Mouse (Mus musculus) neural tube, embryonic 13.5 days (tissue): ENCODE measurements around the gene Dtx3. TPM values are rescaled to one million over a fixed set of nuclear protein-coding genes. Genes with fewer than 3 reads are reported as not detected.

Source experiments
- ATAC-seq: fragments of 200-750 bp; cut with Nextera tagmentation; 2 replicates; pipeline ENCODE4 v1.8.0; 2017; ENCODE audit warnings: low read depth, mild to moderate bottlenecking, moderate TSS enrichment, moderate library complexity
- H3K27ac ChIP-seq: fragments of 300-500 bp; sonication (generic); replicated peaks from 2 replicates; pipeline ENCODE4 v1.5.1; 2015; ENCODE audit warnings: moderate library complexity, mild to moderate bottlenecking, inconsistent platforms
- H3K27me3 ChIP-seq: fragments of 300-500 bp; sonication (generic); 2 replicates; pipeline ENCODE4 v1.6.1; 2015; ENCODE audit warnings: mild to moderate bottlenecking, inconsistent platforms
- H3K36me3 ChIP-seq: fragments of 300-500 bp; sonication (generic); 2 replicates; pipeline ENCODE4 v1.6.1; 2015; ENCODE audit warnings: mild to moderate bottlenecking, inconsistent platforms
- H3K4me1 ChIP-seq: fragments of 300-500 bp; sonication (generic); replicated peaks from 2 replicates; pipeline ENCODE4 v1.6.1; 2015; ENCODE audit warnings: inconsistent platforms
- H3K4me2 ChIP-seq: fragments of 300-500 bp; sonication (generic); 2 replicates; pipeline ENCODE4 v1.6.1; 2015; ENCODE audit warnings: inconsistent platforms, mild to moderate bottlenecking, moderate library complexity
- H3K4me3 ChIP-seq: fragments of 300-500 bp; sonication (generic); 2 replicates; pipeline ENCODE4 v1.5.1; 2015; ENCODE audit warnings: mild to moderate bottlenecking, inconsistent platforms
- H3K9ac ChIP-seq: fragments of 300-500 bp; sonication (generic); 2 replicates; pipeline ENCODE4 v1.6.1; 2015; ENCODE audit warnings: moderate library complexity, mild to moderate bottlenecking, inconsistent platforms
- H3K9me3 ChIP-seq: fragments of 300-500 bp; sonication (generic); 2 replicates; pipeline ENCODE4 v1.6.1; 2016; ENCODE audit warnings: inconsistent platforms
- WGBS: fragments of 180-500 bp; shearing (Covaris S2); methylation state at CpG from one replicate; pipeline ENCODE4 v1.1.7; 2015; 5-methylcytosine and 5-hydroxymethylcytosine counted together
- polyA plus RNA-seq: library from polyadenylated mRNA; unstranded; fragments of >200 nt; fragmentation: Nextera tagmentation; extraction: Ambion mirVana; gene quantifications from 2 replicates; pipeline ENCODE4 v1.2.1, GENCODE M21; 2015

Gene Dtx3
- polyA plus RNA-seq, 1 experiment from 2014 or later: 221 TPM

- Histone ChIP-seq H3K27me3 (peaks cover 3% of the 10 kb centered on the region; the same call in 1 of the 2 replicates), H3K27ac (peak overlapping the region; percentile 86), H3K4me3 (peak overlapping the region; percentile 63; the same call in 1 of the 2 replicates), H3K9ac (peak overlapping the region; percentile 88), H3K36me3 (peaks cover 39% of the 10 kb centered on the region), H3K4me2 (peak overlapping the region; percentile 85), H3K4me1 (peaks cover 69% of the 10 kb centered on the region), H3K9me3 (no peaks in the 10 kb centered on the region)
- ATAC-seq: no peak
- WGBS: 37% methylated on average over 14 of the region's 14 CpGs
Observed at GRCm38 (mm10) chr10:127190398-127191190, 4.9 kb downstream of the Dtx3 start.

- ATAC-seq: 0 out of 2 replicates have a peak, but pooled peaks have one; percentile 12
- H3K27me3 ChIP-seq: peaks cover 3% of the 10 kb centered on the region
- peaks cover 45% of the 10 kb centered on the region for H3K36me3 ChIP-seq
- peak within 1 kb of the TSS; percentile 63 for H3K4me3 ChIP-seq
- no peaks in the 10 kb centered on the region for H3K9me3 ChIP-seq
- H3K9ac ChIP-seq: peak within 1 kb of the TSS; percentile 88
- H3K4me1 ChIP-seq: peaks cover 69% of the 10 kb centered on the region
- WGBS: 2% methylated on average over 35 of the region's 35 CpGs
- peak within 1 kb of the TSS; percentile 85 for H3K4me2 ChIP-seq
- peak within 1 kb of the TSS; percentile 86 for H3K27ac ChIP-seq
Observed at GRCm38 (mm10) chr10:127189651-127190381, 5.7 kb downstream of the Dtx3 start, which contains the start of gene Arhgef25. Gene Arhgef25 (minus strand): TSS chr10:127190083.

- peak overlapping the region; percentile 85 for H3K4me2 ChIP-seq
- H3K4me3 ChIP-seq: peak overlapping the region; percentile 63
- H3K9me3 ChIP-seq: no peaks in the 10 kb centered on the region
- peaks cover 45% of the 10 kb centered on the region for H3K36me3 ChIP-seq
- H3K4me1 ChIP-seq: peaks cover 69% of the 10 kb centered on the region
- peak; percentile 10 for ATAC-seq
- WGBS: 1% methylated on average over 26 of the region's 26 CpGs
- H3K27me3 ChIP-seq: peaks cover 3% of the 10 kb centered on the region
- H3K9ac ChIP-seq: peak overlapping the region; percentile 88
- H3K27ac ChIP-seq: peak overlapping the region; percentile 86
Observed at GRCm38 (mm10) chr10:127189116-127189650, 6.3 kb downstream of the Dtx3 start.

- ATAC-seq: peak; percentile 82
- H3K27ac ChIP-seq: peak overlapping the region; percentile 86
- H3K4me2 ChIP-seq: peak overlapping the region; percentile 85
- no peaks in the 10 kb centered on the region for H3K9me3 ChIP-seq
- H3K4me1 ChIP-seq: peaks cover 73% of the 10 kb centered on the region
- peaks cover 45% of the 10 kb centered on the region for H3K36me3 ChIP-seq
- WGBS: under 1% methylated on average over 43 of the region's 46 CpGs
- H3K9ac ChIP-seq: peak overlapping the region; percentile 88
- H3K27me3 ChIP-seq: peaks cover 3% of the 10 kb centered on the region
- H3K4me3 ChIP-seq: peak overlapping the region; percentile 63
Observed at GRCm38 (mm10) chr10:127188465-127189115, 6.9 kb downstream of the Dtx3 start.

- Histone ChIP-seq H3K4me3 (peak overlapping the region; percentile 63), H3K9ac (peak overlapping the region; percentile 88), H3K27ac (peak overlapping the region; percentile 86), H3K4me1 (peaks cover 71% of the 10 kb centered on the region), H3K36me3 (peaks cover 44% of the 10 kb centered on the region), H3K9me3 (no peaks in the 10 kb centered on the region), H3K27me3 (peaks cover 7% of the 10 kb centered on the region), H3K4me2 (peak overlapping the region; percentile 85)
- under 1% methylated on average over 10 of the region's 21 CpGs for WGBS
- peak; percentile 28; the same call in 1 of the 2 replicates for ATAC-seq
Observed at GRCm38 (mm10) chr10:127188079-127188453, 7.5 kb downstream of the Dtx3 start.

DNA sequence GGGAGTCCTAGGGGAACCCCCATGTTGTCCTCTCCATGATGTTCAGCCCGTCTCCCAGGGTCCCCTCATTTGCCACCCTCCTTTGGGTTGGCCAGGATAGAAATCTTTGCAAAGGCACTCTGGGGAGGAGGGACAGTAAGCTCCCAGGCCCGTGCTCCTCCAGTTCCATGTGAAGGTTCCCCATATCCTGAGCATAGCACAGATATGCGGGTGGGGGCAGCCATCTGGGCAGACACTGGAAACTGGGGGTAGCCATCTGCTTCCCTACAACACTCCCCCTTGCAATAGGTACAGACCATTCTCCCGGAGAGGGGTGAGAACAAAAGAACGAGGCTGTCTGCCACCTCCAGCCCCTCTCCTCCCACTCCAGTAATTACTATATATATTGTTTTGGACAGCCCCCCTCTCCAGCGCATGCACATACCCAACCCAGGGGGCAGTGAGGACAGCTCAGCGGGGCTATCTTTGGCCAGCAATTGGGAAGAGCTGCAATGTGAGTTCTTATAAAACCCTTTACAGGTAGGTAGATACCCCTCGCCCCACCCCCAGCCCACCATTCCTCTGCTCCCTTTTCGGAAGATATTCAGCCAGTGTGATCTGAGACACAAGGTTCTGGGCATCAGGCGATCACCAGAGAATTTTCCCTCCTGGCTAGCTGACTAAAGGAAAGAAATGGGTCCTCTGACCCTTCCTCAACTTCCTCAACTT lies 8.0 kb downstream of the Dtx3 start:
- Histone ChIP-seq H3K36me3 (peaks cover 44% of the 10 kb centered on the region), H3K27ac (peak overlapping the region; percentile 86), H3K4me3 (peak overlapping the region; percentile 63), H3K27me3 (peaks cover 13% of the 10 kb centered on the region), H3K4me1 (peaks cover 66% of the 10 kb centered on the region), H3K9ac (peak overlapping the region; percentile 88), H3K4me2 (peak overlapping the region; percentile 85), H3K9me3 (no peaks in the 10 kb centered on the region)
- 20% methylated on average over 10 of the region's 10 CpGs for WGBS
- ATAC-seq: no peak

- 81% methylated on average over 1 of the region's 1 CpGs for WGBS
- ATAC-seq: no peak
- Histone ChIP-seq H3K27me3 (peaks cover 23% of the 10 kb centered on the region), H3K9ac (no peak overlapping the region), H3K36me3 (peaks cover 36% of the 10 kb centered on the region), H3K4me2 (no peak overlapping the region), H3K4me3 (no peak overlapping the region), H3K9me3 (no peaks in the 10 kb centered on the region), H3K27ac (no peak overlapping the region), H3K4me1 (peaks cover 61% of the 10 kb centered on the region)
Observed at GRCm38 (mm10) chr10:127186451-127186850, 9.1 kb downstream of the Dtx3 start.

GRCm38 (mm10) chr10:127185506-127185905 lies 10.0 kb downstream of the Dtx3 start:
- WGBS: 85% methylated on average over 15 of the region's 15 CpGs
- Histone ChIP-seq H3K27me3 (peaks cover 32% of the 10 kb centered on the region), H3K9ac (no peak overlapping the region), H3K9me3 (no peaks in the 10 kb centered on the region), H3K4me1 (peaks cover 53% of the 10 kb centered on the region), H3K36me3 (peaks cover 27% of the 10 kb centered on the region), H3K27ac (no peak overlapping the region), H3K4me2 (no peak overlapping the region), H3K4me3 (no peak overlapping the region)
- ATAC-seq: no peak

- no peak for ATAC-seq
- peaks cover 53% of the 10 kb centered on the region for H3K4me1 ChIP-seq
- H3K27ac ChIP-seq: no peak overlapping the region
- no peaks in the 10 kb centered on the region for H3K9me3 ChIP-seq
- peaks cover 36% of the 10 kb centered on the region for H3K27me3 ChIP-seq
- no peak overlapping the region for H3K9ac ChIP-seq
- H3K4me2 ChIP-seq: no peak overlapping the region
- peaks cover 25% of the 10 kb centered on the region for H3K36me3 ChIP-seq
- no peak overlapping the region for H3K4me3 ChIP-seq
- 72% methylated on average over 9 of the region's 9 CpGs for WGBS
Observed at GRCm38 (mm10) chr10:127185101-127185500, 10.4 kb downstream of the Dtx3 start.

DNA sequence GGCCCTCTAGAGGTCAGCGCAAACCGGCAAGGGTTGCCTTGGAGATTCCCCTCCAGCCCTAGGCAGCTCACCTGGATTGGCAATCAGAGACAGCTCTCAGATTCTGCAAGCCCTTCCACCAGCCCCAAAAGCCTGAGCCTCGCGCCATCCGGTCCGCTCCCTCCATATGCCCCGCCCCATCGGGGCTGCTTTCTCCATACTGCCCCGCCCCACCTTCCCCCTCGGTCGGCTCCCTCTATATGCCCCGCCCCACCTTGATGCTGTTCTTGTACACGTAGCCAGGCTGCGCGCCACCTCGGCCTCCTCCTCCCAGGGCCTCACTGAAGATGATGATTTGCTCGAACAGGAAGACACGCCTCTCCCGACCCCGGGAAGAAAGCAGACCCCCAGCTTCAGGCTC lies 11.8 kb downstream of the Dtx3 start:
- ATAC-seq: no peak
- peaks cover 46% of the 10 kb centered on the region for H3K4me1 ChIP-seq
- no peaks in the 10 kb centered on the region for H3K9me3 ChIP-seq
- peaks cover 25% of the 10 kb centered on the region for H3K36me3 ChIP-seq
- H3K27ac ChIP-seq: no peak overlapping the region
- H3K4me3 ChIP-seq: no peak overlapping the region
- 15% methylated on average over 20 of the region's 20 CpGs for WGBS
- peak overlapping the region; percentile 34; the same call in 1 of the 2 replicates for H3K9ac ChIP-seq
- H3K27me3 ChIP-seq: peaks cover 50% of the 10 kb centered on the region
- peak overlapping the region; percentile 30 for H3K4me2 ChIP-seq

DNA sequence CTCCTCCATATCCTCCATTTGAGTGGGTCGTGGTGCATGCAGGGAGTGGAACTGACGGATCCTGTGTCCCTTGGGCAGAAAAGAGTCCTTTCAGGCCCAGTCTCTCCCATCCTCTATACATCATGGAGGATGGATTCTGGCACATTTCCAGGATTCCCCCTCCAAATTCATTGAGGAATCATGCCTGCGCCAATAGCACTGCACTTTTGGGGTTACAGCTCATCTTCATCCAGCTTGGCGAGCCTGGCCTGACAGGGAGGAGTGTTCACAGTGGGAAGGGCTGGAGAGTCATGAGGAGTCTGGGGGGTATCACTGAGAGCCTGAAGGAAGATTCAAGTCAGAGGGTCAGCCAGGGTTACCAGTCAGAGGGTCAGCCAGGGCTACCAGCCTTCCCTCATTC lies 12.9 kb downstream of the Dtx3 start:
- Histone ChIP-seq H3K27me3 (peaks cover 61% of the 10 kb centered on the region), H3K4me2 (no peak overlapping the region), H3K9ac (no peak overlapping the region), H3K4me3 (no peak overlapping the region), H3K4me1 (peaks cover 50% of the 10 kb centered on the region), H3K9me3 (no peaks in the 10 kb centered on the region), H3K36me3 (peaks cover 25% of the 10 kb centered on the region), H3K27ac (no peak overlapping the region)
- no peak for ATAC-seq
- 75% methylated on average over 4 of the region's 4 CpGs for WGBS
